Mouse (Mus musculus) liver, adult 2 months (tissue): Measurements from ENCODE around the gene Apba2.

Source experiments
- CTCF ChIP-seq: fragments of 200-500 bp; IDR thresholded peaks from 2 replicates; pipeline ENCODE4 v1.5.1; 2011; ENCODE audit warnings: low read depth, low read length, control low read depth
- POLR2A ChIP-seq: fragments of 200-500 bp; IDR thresholded peaks from 2 replicates; pipeline ENCODE4 v1.6.1; 2011; ENCODE audit warnings: low read length, control low read depth; ENCODE audit not compliant: insufficient read depth; ENCODE audit errors: extremely low read depth

DNA sequence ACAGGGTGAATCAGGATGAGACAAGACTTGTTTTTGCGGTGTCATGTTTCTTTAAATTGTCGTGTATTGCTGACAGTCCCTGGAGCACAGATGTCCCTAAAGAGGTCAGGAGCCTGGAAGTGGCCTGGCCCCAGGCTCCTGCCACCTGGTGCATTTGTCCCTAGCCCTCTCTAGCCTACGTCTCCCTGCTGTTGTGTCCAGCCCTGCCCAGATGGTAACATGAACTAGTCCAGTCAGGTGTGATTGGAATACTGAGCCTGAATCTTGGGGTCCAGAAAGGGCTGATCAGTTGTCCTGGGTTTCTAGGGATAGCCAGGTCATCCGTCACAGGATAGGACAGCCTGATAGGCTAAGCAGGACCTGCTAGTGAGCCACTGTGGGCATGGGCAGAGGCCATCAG, 67.2 kb downstream of the Apba2 start:
- TF ChIP-seq CTCF (no peak), POLR2A (no peak)
